Mouse (Mus musculus) limb, embryonic 14.5 days (tissue): Measurements from ENCODE around the gene Fzd10. TPM values are rescaled to one million over a fixed set of nuclear protein-coding genes. Genes with fewer than 3 reads are reported as not detected.

ENCODE experiments used
- ATAC-seq: fragments of 200-750 bp; cut with Nextera tagmentation; 2 replicates; pipeline ENCODE4 v1.8.0; 2017; ENCODE audit warnings: low read depth, moderate number of reproducible peaks, moderate TSS enrichment; ENCODE audit not compliant: low FRiP score
- DNase-seq: peaks from one replicate; pipeline ENCODE4 v3.0.0-alpha.2; 2015; ENCODE audit warnings: low spot score
- H3K27ac ChIP-seq: fragments of 300-500 bp; sonication (generic); replicated peaks from 2 replicates; pipeline ENCODE4 v1.5.1; 2014; ENCODE audit warnings: low read depth, mild to moderate bottlenecking, low read length, moderate library complexity, mixed read lengths
- H3K27me3 ChIP-seq: fragments of 300-500 bp; sonication (generic); 2 replicates; pipeline ENCODE4 v1.6.1; 2014; ENCODE audit warnings: low read length, mixed read lengths; ENCODE audit not compliant: control insufficient read depth, insufficient read depth
- H3K36me3 ChIP-seq: fragments of 300-500 bp; sonication (generic); 2 replicates; pipeline ENCODE4 v1.6.1; 2014; ENCODE audit warnings: mild to moderate bottlenecking, low read length, moderate library complexity, mixed read lengths; ENCODE audit not compliant: control insufficient read depth, insufficient read depth
- H3K4me1 ChIP-seq: fragments of 300-500 bp; sonication (generic); 2 replicates; pipeline ENCODE4 v1.6.1; 2014; ENCODE audit warnings: antibody characterized with exemption, low read length, mixed read lengths; ENCODE audit not compliant: control insufficient read depth, insufficient read depth
- H3K4me2 ChIP-seq: fragments of 300-500 bp; sonication (generic); replicated peaks from 2 replicates; pipeline ENCODE4 v1.6.1; 2014; ENCODE audit warnings: low read depth, mild to moderate bottlenecking, low read length, moderate library complexity; ENCODE audit not compliant: severe bottlenecking
- H3K4me3 ChIP-seq: fragments of 300-500 bp; sonication (generic); replicated peaks from 2 replicates; pipeline ENCODE4 v1.5.1; 2014; ENCODE audit warnings: low read length
- H3K9ac ChIP-seq: fragments of 300-500 bp; sonication (generic); 2 replicates; pipeline ENCODE4 v1.6.1; 2014; ENCODE audit warnings: mild to moderate bottlenecking, low read depth, low read length, moderate library complexity; ENCODE audit not compliant: severe bottlenecking
- H3K9me3 ChIP-seq: fragments of 300-500 bp; sonication (generic); 2 replicates; pipeline ENCODE4 v1.6.1; 2016; ENCODE audit warnings: low read length; ENCODE audit not compliant: control insufficient read depth
- POLR2A ChIP-seq: fragments of 200-500 bp; IDR thresholded peaks from 2 replicates; pipeline ENCODE4 v1.8.0; 2012; ENCODE audit warnings: inconsistent platforms, mild to moderate bottlenecking, moderate library complexity, borderline replicate concordance; ENCODE audit not compliant: insufficient read depth, insufficient read length; ENCODE audit errors: extremely low read depth
- WGBS: fragments of 180-500 bp; shearing (Covaris S2); extraction: QIAGEN DNeasy Blood & Tissue Kit; methylation state at CpG from one replicate; pipeline ENCODE4 v1.1.7; 2014; 5-methylcytosine and 5-hydroxymethylcytosine counted together
- polyA plus RNA-seq, 2 experiments: library from polyadenylated mRNA; depleted of rRNA in 1 of 2; stranded (reverse) in 1 of 2; unstranded in 1 of 2; fragments of >200 nt; fragmentation: Nextera tagmentation in 1 of 2; extraction: Ambion mirVana in 1 of 2; gene quantifications; 2 replicates each; pipeline versions ENCODE4 v1.2.1 to v1.2.3; 2012 to 2014

Fzd10 gene
- polyA plus RNA-seq, 2 experiments: 12.5 to 23.1 TPM

GRCm38 (mm10) chr5:128638716-128639115, 38.1 kb downstream of the Fzd10 start:
- ATAC-seq (no peak), DNase-seq (no peak)
- H3K27ac ChIP-seq: no peak overlapping the region
- no peak overlapping the region for H3K9ac ChIP-seq
- no peaks in the 10 kb centered on the region for H3K27me3 ChIP-seq
- WGBS: 51% methylated on average over 9 of the region's 9 CpGs
- TF ChIP-seq POLR2A: no peak
- H3K36me3 ChIP-seq: no peaks in the 10 kb centered on the region
- peaks cover 4% of the 10 kb centered on the region; the same call in 1 of the 2 replicates for H3K4me1 ChIP-seq
- H3K4me2 ChIP-seq: no peak overlapping the region
- H3K9me3 ChIP-seq: no peaks in the 10 kb centered on the region
- H3K4me3 ChIP-seq: no peak overlapping the region

GRCm38 (mm10) chr5:128643065-128643464, 42.4 kb downstream of the Fzd10 start:
- no peak for ATAC-seq
- no peak overlapping the region for H3K4me3 ChIP-seq
- no peak for TF ChIP-seq POLR2A
- no peak overlapping the region for H3K4me2 ChIP-seq
- no peak overlapping the region for H3K27ac ChIP-seq
- no peaks in the 10 kb centered on the region for H3K9me3 ChIP-seq
- WGBS: 81% methylated on average over 4 of the region's 4 CpGs
- no peak for DNase-seq
- no peaks in the 10 kb centered on the region for H3K36me3 ChIP-seq
- no peaks in the 10 kb centered on the region for H3K4me1 ChIP-seq
- H3K27me3 ChIP-seq: no peaks in the 10 kb centered on the region
- no peak overlapping the region for H3K9ac ChIP-seq

GRCm38 (mm10) chr5:128645720-128646119, 45.1 kb downstream of the Fzd10 start:
- H3K9ac ChIP-seq: no peak overlapping the region
- WGBS: 33% methylated on average over 8 of the region's 8 CpGs
- no peak for DNase-seq

DNA sequence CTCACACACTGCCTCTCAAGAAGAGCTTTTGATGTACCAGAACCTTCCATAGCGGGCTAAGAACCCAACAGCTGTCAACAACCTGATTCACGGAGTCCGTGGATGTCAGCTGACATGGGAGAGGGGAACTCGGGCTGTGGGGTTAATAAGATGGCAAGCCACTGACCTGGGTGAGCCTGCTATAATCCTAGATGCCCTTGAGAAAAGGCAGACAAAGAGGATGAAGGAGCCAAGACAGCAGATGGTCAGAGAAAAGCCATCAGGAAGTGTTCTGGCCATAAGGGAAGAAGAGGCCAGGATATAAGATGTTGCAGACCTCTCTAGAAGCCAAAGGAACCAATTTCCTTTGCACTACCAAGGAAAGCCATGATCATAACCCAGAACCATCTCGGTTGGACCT, 45.6 kb downstream of the Fzd10 start:
- Histone ChIP-seq H3K9me3 (no peaks in the 10 kb centered on the region), H3K27ac (no peak overlapping the region), H3K4me2 (no peak overlapping the region), H3K4me3 (no peak overlapping the region), H3K27me3 (no peaks in the 10 kb centered on the region), H3K36me3 (no peaks in the 10 kb centered on the region), H3K9ac (no peak overlapping the region), H3K4me1 (no peaks in the 10 kb centered on the region)
- DNase-seq (no peak), ATAC-seq (no peak)
- TF ChIP-seq POLR2A: no peak
- 79% methylated on average over 5 of the region's 5 CpGs for WGBS

More at GRCm38 (mm10) chr5:128645720-128646119, 45.1 kb downstream of the Fzd10 start:
- Histone ChIP-seq H3K36me3 (no peaks in the 10 kb centered on the region), H3K4me1 (no peaks in the 10 kb centered on the region), H3K27ac (no peak overlapping the region), H3K9me3 (no peaks in the 10 kb centered on the region), H3K4me3 (no peak overlapping the region), H3K27me3 (no peaks in the 10 kb centered on the region), H3K4me2 (no peak overlapping the region)
- no peak for TF ChIP-seq POLR2A
- no peak for ATAC-seq

DNA sequence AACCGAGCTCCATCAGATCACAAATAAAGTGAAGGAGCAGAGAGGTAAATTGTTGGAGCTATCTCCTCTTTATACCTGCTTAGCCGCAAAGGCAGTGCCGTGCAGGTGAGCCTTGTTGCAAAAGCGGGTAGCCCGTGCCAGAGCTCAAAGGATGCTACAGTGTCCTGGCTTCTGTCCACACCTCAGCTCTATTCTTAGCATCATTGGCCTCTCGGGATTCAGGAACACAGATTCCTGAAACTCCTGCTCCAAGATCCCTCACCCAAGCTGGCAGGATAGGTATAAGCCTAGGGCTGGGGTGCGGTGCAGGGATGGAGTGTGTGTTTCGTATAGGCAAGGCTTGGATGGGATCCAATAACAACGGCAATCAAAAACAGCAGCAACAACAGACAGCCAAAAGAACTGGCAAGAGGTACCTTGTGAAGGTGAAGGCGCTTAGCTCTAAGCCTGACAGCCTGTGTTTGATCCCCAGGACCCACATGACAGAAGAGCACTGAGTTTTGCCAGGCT, 46.6 kb downstream of the Fzd10 start:
- H3K27me3 ChIP-seq: no peaks in the 10 kb centered on the region
- 61% methylated on average over 10 of the region's 10 CpGs for WGBS
- no peak for ATAC-seq
- no peak overlapping the region for H3K9ac ChIP-seq
- H3K27ac ChIP-seq: no peak overlapping the region
- no peaks in the 10 kb centered on the region for H3K4me1 ChIP-seq
- no peaks in the 10 kb centered on the region for H3K36me3 ChIP-seq
- H3K4me3 ChIP-seq: no peak overlapping the region
- no peak for TF ChIP-seq POLR2A
- H3K4me2 ChIP-seq: no peak overlapping the region
- DNase-seq: no peak
- no peaks in the 10 kb centered on the region for H3K9me3 ChIP-seq
